Mouse (Mus musculus) kidney, adult 11 months (tissue): ENCODE measurements around the gene Defb47.

Experiments used
- DNase-seq: peaks from one replicate; pipeline ENCODE4 v3.0.0; 2022

Defb47 gene

GRCm38 (mm10) chr14:62997777-62998176, at the start of gene Defb47:
Gene Defb47 (plus strand): TSS chr14:62998077.
- no peak for DNase-seq

- DNase-seq: no peak
Measured at GRCm38 (mm10) chr14:62956091-62956490, 41.8 kb upstream of the Defb47 start.

GRCm38 (mm10) chr14:62963632-62964031, 34.2 kb upstream of the Defb47 start:
- no peak for DNase-seq

- DNase-seq: no peak
Measured at GRCm38 (mm10) chr14:62965342-62965741, 32.5 kb upstream of the Defb47 start.

- DNase-seq: no peak
Measured at GRCm38 (mm10) chr14:62965811-62966520, 31.9 kb upstream of the Defb47 start.

GRCm38 (mm10) chr14:62975046-62975445, 22.8 kb upstream of the Defb47 start:
- peak; percentile 17 for DNase-seq

GRCm38 (mm10) chr14:62979815-62980214, 18.1 kb upstream of the Defb47 start:
- DNase-seq: no peak

- no peak for DNase-seq
Measured at GRCm38 (mm10) chr14:62984410-62984809, 13.5 kb upstream of the Defb47 start, which contains the start of gene Defb48. Gene Defb48 (minus strand): TSS chr14:62984510.

GRCm38 (mm10) chr14:62991271-62991670, 6.6 kb upstream of the Defb47 start:
- DNase-seq: no peak

- DNase-seq: no peak
Measured at GRCm38 (mm10) chr14:62991849-62992510, 5.9 kb upstream of the Defb47 start.

GRCm38 (mm10) chr14:62998977-62999376, 1.1 kb downstream of the Defb47 start:
- DNase-seq: no peak

GRCm38 (mm10) chr14:63002588-63002987, 4.7 kb downstream of the Defb47 start:
- no peak for DNase-seq

GRCm38 (mm10) chr14:63011471-63011870, 13.6 kb downstream of the Defb47 start, which contains the start of gene Defb43:
Gene Defb43 (plus strand): TSS chr14:63011771.
- DNase-seq: no peak

- no peak for DNase-seq
Measured at GRCm38 (mm10) chr14:63013082-63013481, 15.2 kb downstream of the Defb47 start.

- DNase-seq: no peak
Measured at GRCm38 (mm10) chr14:63014667-63015066, 16.8 kb downstream of the Defb47 start.

GRCm38 (mm10) chr14:63020524-63021156, 22.8 kb downstream of the Defb47 start:
- DNase-seq: no peak

- peak; percentile 14 for DNase-seq
Measured at GRCm38 (mm10) chr14:63046691-63047090, 48.8 kb downstream of the Defb47 start, which contains the start of gene Defb42. Gene Defb42 (plus strand): TSS chr14:63046991.

GRCm38 (mm10) chr14:63049910-63050370, 52.1 kb downstream of the Defb47 start, which contains the start of gene Defb30:
Gene Defb30 (minus strand): TSS chr14:63049960.
- no peak for DNase-seq
